Mouse (Mus musculus): ENCODE results near the gene Cp.

- TF ChIP-seq CTCF (IDR thresholded peaks at IDR 0.05; ENCODE audit: extremely low read depth, insufficient read depth, low read length): no peak
- no peak for TF ChIP-seq POLR2A (IDR thresholded peaks at IDR 0.05; ENCODE audit: extremely low read depth, insufficient read depth, low read length)
Observed at GRCm38 (mm10) chr3:19966072-19966471, 9.2 kb downstream of the Cp start.
